Mouse (Mus musculus) right cerebral cortex, postnatal 14 days (tissue): ENCODE results near the gene Asl.

ENCODE experiments used
- DNase-seq: peaks from one replicate; pipeline ENCODE4 v3.0.0; 2022

The Asl gene

GRCm38 (mm10) chr5:130029142-130029897, at the start of gene Asl, which contains the start of gene Crcp:
Asl (minus strand) TSS chr5:130029247.
Crcp (plus strand) TSS chr5:130029290.
- DNase-seq: peak; percentile 87

DNA sequence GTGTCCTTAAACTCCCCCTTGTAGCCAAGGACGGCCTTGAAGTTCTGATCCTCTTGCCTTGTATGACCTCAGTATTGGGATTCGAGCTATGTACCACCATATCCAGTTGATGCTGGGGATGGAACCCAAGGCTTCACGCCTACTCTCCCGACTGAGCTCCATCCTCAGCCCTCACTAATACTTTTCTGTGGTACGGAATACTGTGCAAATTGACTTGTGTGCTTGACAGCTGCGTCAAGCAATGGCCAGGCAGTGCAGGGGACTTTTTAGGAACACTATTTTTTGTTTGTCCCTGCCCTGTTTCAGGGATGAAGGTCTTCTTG, 49.7 kb upstream of the Asl start:
- DNase-seq: no peak

DNA sequence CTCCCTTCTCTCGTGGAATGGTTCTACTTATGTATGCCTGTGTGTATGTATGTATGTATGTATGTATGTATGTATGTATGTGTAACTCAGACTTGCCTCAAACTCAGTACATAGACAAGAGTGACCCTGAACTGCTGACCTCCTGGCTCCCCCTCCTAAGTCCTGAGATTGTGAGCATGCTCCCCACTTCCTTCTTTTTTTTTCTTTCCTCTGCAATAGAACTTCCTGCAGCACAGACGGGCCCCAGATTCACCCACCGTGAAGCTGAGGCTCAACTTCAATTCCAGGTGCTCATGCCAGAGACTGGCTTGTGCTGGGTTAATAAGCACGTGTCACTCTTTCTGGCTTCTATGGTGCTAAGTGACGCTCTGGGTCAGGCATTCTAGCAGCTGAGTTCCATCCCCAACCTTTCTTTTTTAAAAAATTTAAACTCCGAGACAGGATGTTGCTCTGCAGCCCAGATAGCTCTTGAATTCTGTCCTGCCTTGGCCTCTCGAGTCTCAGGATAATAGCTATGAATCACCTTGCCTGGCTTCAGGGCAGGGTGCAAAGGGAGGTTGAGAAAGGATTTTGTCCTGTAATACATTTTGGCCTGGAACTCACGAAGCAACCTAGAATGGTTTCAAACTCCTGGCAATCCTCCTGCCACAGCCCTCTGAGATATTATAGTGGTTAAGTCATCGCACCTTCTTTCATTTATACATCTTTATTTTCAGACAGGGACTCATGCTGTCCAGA, 49.2 kb upstream of the Asl start:
- DNase-seq: no peak

DNA sequence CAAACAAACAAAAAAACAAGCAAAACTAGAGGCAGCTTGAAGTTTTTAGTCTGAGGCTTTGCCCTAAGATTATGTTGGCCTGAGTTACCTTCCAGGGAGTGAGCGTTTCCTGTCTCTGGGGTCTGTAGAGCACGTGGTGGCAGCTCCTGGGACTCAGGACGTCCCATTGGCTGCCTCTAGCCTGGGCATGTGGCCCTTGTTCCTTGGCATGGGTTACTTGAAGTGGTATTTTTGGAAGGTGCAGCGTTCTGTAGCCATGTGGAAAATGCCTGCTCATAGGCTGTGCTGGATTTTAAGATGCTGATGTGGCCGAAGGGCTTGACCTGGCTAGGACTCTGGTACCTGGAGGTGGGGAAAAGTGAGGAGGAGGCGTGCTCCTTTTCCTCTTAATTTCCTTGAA, 47.3 kb upstream of the Asl start:
- no peak for DNase-seq

- DNase-seq: no peak
Measured at GRCm38 (mm10) chr5:130074491-130074890, 45.4 kb upstream of the Asl start.

GRCm38 (mm10) chr5:130073026-130073425, 44.0 kb upstream of the Asl start, which contains the start of gene Tpst1:
Tpst1 (plus strand) TSS chr5:130073326.
- no peak for DNase-seq

GRCm38 (mm10) chr5:130067841-130068264, 38.8 kb upstream of the Asl start:
- no peak for DNase-seq

DNA sequence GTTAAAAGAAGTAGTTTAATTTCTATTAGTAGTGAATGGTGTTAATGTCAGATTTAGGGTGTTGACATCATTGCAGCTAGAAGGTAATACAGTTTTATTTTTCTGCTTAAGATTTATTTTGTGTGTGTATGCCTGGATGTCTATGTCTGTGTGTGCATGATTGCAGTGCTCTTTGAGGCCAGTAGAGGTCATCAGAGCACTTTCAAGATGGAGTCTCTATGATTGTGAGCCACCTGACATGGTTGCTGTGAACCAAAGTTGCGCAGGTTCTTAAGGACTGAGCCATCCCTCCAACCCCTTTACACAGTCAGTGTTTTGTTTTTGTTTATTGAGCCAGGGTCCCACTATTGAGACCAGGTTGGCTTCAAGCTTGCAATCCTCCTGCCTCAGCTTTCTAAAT, 36.5 kb upstream of the Asl start:
- no peak for DNase-seq

GRCm38 (mm10) chr5:130063760-130064159, 34.7 kb upstream of the Asl start:
- DNase-seq: no peak

DNA sequence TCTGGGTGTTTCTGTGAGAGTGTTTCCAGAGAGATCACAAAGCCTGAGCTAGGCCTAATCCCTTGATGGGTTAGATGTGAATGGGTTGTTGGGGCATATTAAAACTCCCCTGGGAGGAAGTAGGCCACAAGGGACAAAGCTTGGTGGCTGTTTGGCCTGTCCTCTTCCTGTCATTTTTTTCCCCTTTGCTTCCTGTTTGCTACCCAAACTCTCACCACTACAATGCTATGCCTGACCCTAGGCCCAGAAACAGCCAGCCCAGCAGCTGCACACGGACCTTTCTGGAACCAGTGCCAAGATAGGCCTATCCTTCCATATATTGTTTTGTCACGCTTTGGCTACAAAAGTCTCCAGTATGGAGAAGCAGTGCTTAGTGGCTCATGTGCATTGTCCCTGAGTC, 33.0 kb upstream of the Asl start:
- DNase-seq: no peak

- no peak for DNase-seq
Measured at GRCm38 (mm10) chr5:130060329-130060665, 31.2 kb upstream of the Asl start.

DNA sequence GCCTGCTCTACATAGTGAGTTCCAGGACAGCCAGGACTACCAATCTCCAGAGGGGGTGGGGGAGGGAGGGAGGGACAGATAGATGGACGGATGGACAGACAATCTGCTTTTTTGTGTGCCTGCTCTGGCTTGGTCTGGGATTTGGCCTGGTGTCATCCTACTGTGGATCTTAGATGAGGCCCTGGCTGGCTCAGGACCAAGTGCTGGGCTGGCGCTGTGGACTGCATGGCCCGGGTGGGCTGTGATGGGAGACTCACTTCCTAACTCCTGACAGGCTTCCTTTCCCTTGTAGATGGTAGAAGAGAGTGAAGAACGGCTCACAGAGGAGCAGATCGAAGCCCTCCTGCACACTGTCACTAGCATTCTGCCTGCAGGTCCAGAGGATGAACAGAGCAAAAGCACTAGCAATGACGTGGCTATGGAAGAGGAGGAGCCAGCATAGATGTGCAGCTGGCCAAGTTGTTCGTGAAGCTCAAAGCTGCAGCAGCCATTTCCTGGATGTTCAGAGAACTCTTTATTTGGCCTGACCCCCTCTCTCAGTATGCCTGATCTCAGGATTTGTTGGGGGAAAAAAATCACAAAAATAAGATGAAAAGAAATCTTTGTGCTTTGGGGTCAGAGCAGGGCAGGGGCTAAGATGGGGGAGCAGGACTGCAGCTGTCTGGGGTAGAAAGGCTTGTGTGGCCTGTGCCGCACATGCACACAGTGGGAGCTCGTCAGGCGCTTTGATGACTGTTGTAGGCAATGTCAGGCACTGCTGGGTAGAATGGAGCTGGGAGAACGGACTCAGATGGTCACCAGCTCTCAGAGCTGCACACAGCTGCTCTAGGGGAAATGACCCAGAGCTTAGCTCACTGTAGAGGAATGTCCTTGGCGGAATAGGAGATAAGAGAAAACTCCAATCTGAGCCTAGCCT, 30.6 kb upstream of the Asl start:
- DNase-seq: no peak

DNA sequence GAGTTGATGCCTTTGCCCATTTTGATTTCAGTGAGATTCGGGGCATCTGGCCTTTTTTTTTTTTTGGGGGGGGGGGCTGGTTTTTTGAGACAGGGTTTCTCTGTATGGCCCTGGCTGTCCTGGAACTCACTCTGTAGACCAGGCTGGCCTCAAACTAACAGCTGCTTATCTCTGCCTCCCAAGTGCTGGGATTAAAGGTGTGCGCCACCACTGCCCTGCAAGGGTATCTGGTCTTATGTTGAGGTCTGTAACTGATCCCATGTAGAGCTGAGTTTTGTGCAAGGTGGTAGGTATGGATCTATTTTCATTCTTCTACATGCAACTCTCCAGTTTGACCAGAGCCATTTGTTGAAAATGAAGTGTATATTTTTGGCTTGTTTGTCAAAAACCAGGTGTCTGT, 27.3 kb upstream of the Asl start:
- no peak for DNase-seq

DNA sequence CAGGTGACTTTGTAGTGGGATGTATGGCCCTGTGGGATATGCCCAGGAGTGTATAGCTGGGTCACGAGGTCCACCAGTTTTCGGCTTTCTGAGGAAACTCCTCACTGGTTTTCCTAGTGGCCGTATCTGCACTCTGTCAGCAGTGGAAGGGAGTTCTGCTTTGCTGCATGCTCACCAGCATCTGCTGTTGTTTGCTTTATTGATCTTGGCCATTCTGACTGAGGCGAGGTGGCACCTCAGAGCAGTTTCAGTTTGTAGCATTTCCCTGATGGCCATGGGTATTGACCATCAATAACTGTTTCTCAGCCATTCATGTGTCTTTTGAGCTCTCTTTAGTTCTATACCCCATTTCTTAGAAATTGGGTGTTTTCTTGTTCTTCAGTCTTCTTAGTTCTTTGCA, 26.6 kb upstream of the Asl start:
- DNase-seq: no peak

- no peak for DNase-seq
Measured at GRCm38 (mm10) chr5:130052955-130053354, 23.9 kb upstream of the Asl start.

- DNase-seq: no peak
Measured at GRCm38 (mm10) chr5:130052510-130052909, 23.5 kb upstream of the Asl start.

- no peak for DNase-seq
Measured at GRCm38 (mm10) chr5:130051073-130051860, 22.2 kb upstream of the Asl start.

DNA sequence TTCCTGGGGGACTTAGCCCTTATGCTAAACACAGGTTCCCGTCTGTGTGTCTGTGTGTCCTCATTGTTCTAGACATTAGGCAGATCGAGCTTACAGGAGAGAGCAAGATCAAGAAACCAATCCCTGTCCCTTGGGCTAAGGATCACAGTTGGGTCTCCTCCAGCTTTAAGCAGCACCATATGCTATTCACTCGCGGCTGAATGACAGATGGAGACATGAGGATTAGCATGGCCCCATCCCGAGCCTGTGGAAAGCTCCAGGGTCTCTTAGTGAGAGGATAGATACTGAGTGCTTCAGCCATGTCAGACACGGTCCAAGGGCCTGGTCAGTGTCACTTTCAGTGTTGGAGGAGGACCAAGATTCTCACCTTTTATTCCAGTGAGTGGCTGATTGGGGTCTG, 21.4 kb upstream of the Asl start:
- DNase-seq: no peak

DNA sequence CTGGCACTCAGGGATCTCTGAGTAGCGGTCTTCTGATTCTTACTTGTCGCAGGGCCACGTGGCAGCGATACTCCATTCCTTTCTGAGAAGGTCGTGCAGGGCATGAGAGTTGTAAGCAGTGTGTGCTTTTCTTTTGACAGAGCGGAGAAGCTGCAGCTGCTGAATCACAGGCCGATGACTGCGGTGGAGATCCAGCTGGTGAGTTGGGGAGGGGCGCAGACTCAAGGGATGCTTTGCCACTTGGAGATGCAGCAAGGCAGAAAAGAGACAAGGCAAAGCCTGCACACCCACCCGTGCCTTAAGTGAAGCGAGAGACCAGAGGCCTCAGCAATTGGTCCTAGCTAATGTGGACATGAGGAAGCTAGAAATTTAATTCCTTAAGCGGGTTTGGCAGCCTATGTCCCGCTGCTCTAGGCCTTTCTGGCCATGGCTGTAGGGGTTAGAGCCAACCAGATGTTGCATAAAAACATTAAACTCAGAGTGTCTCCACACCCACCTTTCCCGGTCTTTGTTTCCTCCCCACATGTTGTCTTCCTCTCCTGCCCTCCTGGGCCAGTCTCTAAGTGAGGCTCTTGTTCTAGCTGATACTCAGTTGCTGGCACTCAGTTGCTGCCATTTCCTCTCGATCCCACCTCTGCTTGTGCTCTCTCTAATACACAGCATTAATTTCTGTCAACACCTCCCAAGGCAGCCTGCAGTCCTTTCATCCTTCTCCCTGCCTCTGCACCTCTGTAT, 19.9 kb upstream of the Asl start:
- no peak for DNase-seq

GRCm38 (mm10) chr5:130047013-130047412, 18.0 kb upstream of the Asl start:
- no peak for DNase-seq

- DNase-seq: no peak
Measured at GRCm38 (mm10) chr5:130046589-130046988, 17.5 kb upstream of the Asl start.

GRCm38 (mm10) chr5:130046100-130046499, 17.1 kb upstream of the Asl start:
- no peak for DNase-seq
